In the genomic region with DNA sequence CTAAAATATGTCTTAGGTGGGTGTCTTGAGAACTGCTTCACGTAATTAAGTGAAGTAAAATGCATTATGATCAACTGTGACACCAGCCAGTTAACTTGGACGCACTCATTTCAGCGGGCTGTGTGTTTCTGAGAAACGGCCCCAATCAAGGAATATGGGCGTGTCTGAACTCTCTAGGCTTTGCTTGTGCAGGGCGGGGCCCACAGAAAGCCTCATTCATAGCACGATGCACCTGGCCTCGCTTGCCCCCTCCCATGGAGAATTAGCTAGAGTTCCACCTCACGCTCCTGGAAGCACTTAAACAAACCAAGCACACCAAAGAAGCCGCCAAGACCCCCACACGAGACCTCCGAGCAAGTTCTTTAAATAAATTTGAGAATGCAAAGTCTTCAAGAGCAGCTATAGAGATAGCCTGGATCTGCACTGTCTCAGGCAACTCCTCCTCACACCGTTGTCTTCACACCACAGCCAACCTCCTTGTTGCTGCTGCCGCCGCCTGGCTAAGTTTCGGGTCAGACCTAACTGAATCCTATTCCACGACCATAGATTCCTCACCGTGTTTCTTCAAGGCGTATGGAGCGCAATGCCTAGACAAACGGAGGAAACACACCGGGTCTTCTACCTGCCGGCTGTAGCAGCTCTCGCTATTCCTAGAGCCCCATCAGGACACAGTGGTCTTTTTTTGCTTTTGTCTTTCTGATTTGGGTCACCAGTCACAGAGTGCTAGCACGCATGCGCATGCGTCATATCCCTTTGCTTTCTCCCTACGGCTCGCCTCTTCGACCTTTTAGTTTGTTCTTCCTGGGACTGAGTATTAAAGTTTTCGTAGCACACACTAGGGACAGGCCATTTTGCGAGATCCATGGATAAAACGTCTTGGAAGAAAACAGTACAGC, we compare ENCODE assay signal across 11 mouse cellular contexts.
A peak's percentile ranks its signal among the peaks of the same experiment; 100 is the strongest.
DNase-seq lines count a peak whose midpoint lies in the region; ATAC-seq lines count a peak whose summit lies in the region.
"Had no signal": no experiment of that assay in that cellular context is flagged by ENCODE, and none has a peak within 500 bp of the region (broad histone marks: within the 10 kb centered on the region; RNA-seq: fewer than 3 reads in every experiment).

No protein-coding gene starts in this region.

- no peak overlapping the region for H3K27ac ChIP-seq in heart, embryonic 11.5 days (ENCODE audit: low read depth, low read length)
- no peak overlapping the region for H3K27ac ChIP-seq in lung, embryonic 16.5 days (ENCODE audit: low read length)
- peak overlapping the region; percentile 38; the same call in 1 of the 2 replicates for H3K27ac ChIP-seq in intestine, embryonic 14.5 days (ENCODE audit: low read depth)
- H3K27ac ChIP-seq in stomach, embryonic 15.5 days, result peak overlapping the region; percentile 58
- H3K27ac ChIP-seq: liver, embryonic 14.5 days had no signal

- no peak for ATAC-seq in heart, embryonic 11.5 days (replicated peaks; ENCODE audit: insufficient number of reproducible peaks, low FRiP score, low TSS enrichment)
- peak; percentile 53; the same call in 1 of the 2 replicates for ATAC-seq in lung, embryonic 16.5 days (ENCODE audit: low read depth)
- peak; percentile 75 for ATAC-seq in intestine, embryonic 14.5 days (replicated peaks; ENCODE audit: low FRiP score, low TSS enrichment, low read depth)
- ATAC-seq in stomach, embryonic 15.5 days (ENCODE audit: insufficient read depth, low FRiP score, low read depth), result peak; percentile 61

- H3K9ac ChIP-seq in heart, embryonic 11.5 days (ENCODE audit: low read depth, low read length), result no peak overlapping the region
- H3K9ac ChIP-seq in lung, embryonic 16.5 days (ENCODE audit: low read length), result no peak overlapping the region
- no peak overlapping the region for H3K9ac ChIP-seq in intestine, embryonic 14.5 days (ENCODE audit: low read length)
- H3K9ac ChIP-seq in stomach, embryonic 15.5 days, result no peak overlapping the region
- H3K9ac ChIP-seq: liver, embryonic 14.5 days had no signal

- no peaks in the 10 kb centered on the region for H3K36me3 ChIP-seq in heart, embryonic 11.5 days (ENCODE audit: control insufficient read depth, insufficient read depth, low read length)
- no peaks in the 10 kb centered on the region for H3K36me3 ChIP-seq in lung, embryonic 16.5 days (ENCODE audit: control insufficient read depth, insufficient read depth, low read length)
- H3K36me3 ChIP-seq in intestine, embryonic 14.5 days (ENCODE audit: control insufficient read depth, insufficient read depth, low read length), result no peaks in the 10 kb centered on the region
- no peaks in the 10 kb centered on the region for H3K36me3 ChIP-seq in stomach, embryonic 15.5 days

- H3K4me2 ChIP-seq in heart, embryonic 11.5 days, result peak overlapping the region; percentile 34
- peak overlapping the region; percentile 51 for H3K4me2 ChIP-seq in lung, embryonic 16.5 days (ENCODE audit: low read depth, low read length)
- H3K4me2 ChIP-seq in intestine, embryonic 14.5 days (ENCODE audit: low read length), result peak overlapping the region; percentile 31
- peak overlapping the region; percentile 40 for H3K4me2 ChIP-seq in stomach, embryonic 15.5 days

- intact Hi-C loops in heart, postnatal 10 days (cut with DNase I), result loop anchor here (5.0 kb wide), 1 partner anchor 599 kb away; no protein-coding TSS in a partner anchor

- H3K4me1 ChIP-seq in heart, embryonic 11.5 days (ENCODE audit: control insufficient read depth, insufficient read depth, low read length), result no peaks in the 10 kb centered on the region
- H3K4me1 ChIP-seq in lung, embryonic 16.5 days (replicated peaks; ENCODE audit: control insufficient read depth, insufficient read depth, low read length), result peaks cover 18% of the 10 kb centered on the region
- H3K4me1 ChIP-seq in intestine, embryonic 14.5 days (replicated peaks; ENCODE audit: control insufficient read depth, insufficient read depth, low read length), result peaks cover 18% of the 10 kb centered on the region; the same call in 1 of the 2 replicates
- peaks cover 6% of the 10 kb centered on the region for H3K4me1 ChIP-seq in stomach, embryonic 15.5 days

- WGBS in heart, embryonic 11.5 days (ENCODE audit: insufficient replicate concordance), result 63% methylated on average over 33 of the region's 33 CpGs
- WGBS in lung, embryonic 16.5 days, result 55% methylated on average over 33 of the region's 33 CpGs
- WGBS in intestine, embryonic 14.5 days, result 67% methylated on average over 33 of the region's 33 CpGs
- WGBS in stomach, embryonic 15.5 days, result 57% methylated on average over 33 of the region's 33 CpGs

- H3K4me3 ChIP-seq in heart, embryonic 11.5 days (ENCODE audit: low read depth, low read length), result no peak overlapping the region
- peak overlapping the region; percentile 27 for H3K4me3 ChIP-seq in lung, embryonic 16.5 days (ENCODE audit: low read length)
- H3K4me3 ChIP-seq in intestine, embryonic 14.5 days (ENCODE audit: low read depth, low read length), result no peak overlapping the region
- H3K4me3 ChIP-seq in stomach, embryonic 15.5 days (replicated peaks), result peak overlapping the region; percentile 21

- no peak for DNase-seq in heart, postnatal 10 days
- DNase-seq in lung, postnatal 4 days, result no peak
- peak; percentile 70 for DNase-seq in intestine, embryonic 14.5 days (ENCODE audit: low spot score)
- DNase-seq in right cerebral cortex, adult 18-20 months, result no peak
- no peak for DNase-seq in adrenal gland, postnatal 14 days
- DNase-seq: cerebellum, adult 18-20 months; thymus, postnatal 4 days had no signal

- H3K27me3 ChIP-seq in heart, embryonic 11.5 days (ENCODE audit: control insufficient read depth, insufficient read depth, low read length), result no peaks in the 10 kb centered on the region
- H3K27me3 ChIP-seq in lung, embryonic 16.5 days (ENCODE audit: control insufficient read depth, insufficient read depth, low read depth, low read length), result no peaks in the 10 kb centered on the region
- H3K27me3 ChIP-seq in intestine, embryonic 14.5 days (replicated peaks; ENCODE audit: control insufficient read depth, insufficient read depth, low read length), result no peaks in the 10 kb centered on the region
- no peaks in the 10 kb centered on the region for H3K27me3 ChIP-seq in stomach, embryonic 15.5 days (replicated peaks)

- H3K9me3 ChIP-seq in heart, embryonic 11.5 days (replicated peaks; ENCODE audit: control insufficient read depth, low read length), result no peaks in the 10 kb centered on the region
- H3K9me3 ChIP-seq in lung, embryonic 16.5 days (ENCODE audit: control insufficient read depth, low read length), result no peaks in the 10 kb centered on the region
- H3K9me3 ChIP-seq in intestine, embryonic 14.5 days (ENCODE audit: control insufficient read depth, low read length), result no peaks in the 10 kb centered on the region
- no peaks in the 10 kb centered on the region for H3K9me3 ChIP-seq in stomach, embryonic 15.5 days

Comparison
In these comparisons a context has a peak if more than half of its experiments do, and no peak if none do; other contexts are left out.
1. H3K27ac ChIP-seq: peak in intestine, embryonic 14.5 days (single experiment) and stomach, embryonic 15.5 days (single experiment); none in heart, embryonic 11.5 days (single experiment) and lung, embryonic 16.5 days (single experiment).
2. H3K4me3 ChIP-seq: peak in lung, embryonic 16.5 days (single experiment) and stomach, embryonic 15.5 days (single experiment); none in heart, embryonic 11.5 days (single experiment) and intestine, embryonic 14.5 days (single experiment).
3. Peak in every context shown above with its lines, with median percentiles within 50 percentile points of each other: H3K4me2 ChIP-seq.